Mouse (Mus musculus): ENCODE data around the gene Usp44. TPM values are rescaled to one million over a fixed set of nuclear protein-coding genes. Genes with fewer than 3 reads are reported as not detected.

The Usp44 gene
- polyA plus RNA-seq, 1 experiment from 2014 or later = 1.1 TPM

DNA sequence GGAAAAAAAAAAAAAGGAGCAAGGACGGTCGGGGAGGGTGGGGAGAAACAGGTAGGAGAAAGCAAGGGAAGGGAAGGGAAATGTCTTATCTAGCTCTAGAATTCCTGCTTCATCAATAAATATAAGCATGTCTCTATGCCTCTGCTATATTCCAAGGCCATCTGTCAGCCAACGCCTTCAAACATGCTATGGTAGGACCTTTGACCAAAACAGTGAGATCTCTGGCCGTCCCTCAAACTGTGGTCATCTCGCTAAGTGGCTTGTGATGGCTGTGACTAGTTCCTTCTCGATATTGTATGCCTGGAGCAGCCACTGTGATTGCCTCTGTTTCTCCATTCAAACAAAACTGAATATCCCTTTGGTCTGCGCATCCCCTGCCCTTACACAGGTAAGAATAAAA, 19.3 kb upstream of the Usp44 start:
- no peak for ATAC-seq

DNA sequence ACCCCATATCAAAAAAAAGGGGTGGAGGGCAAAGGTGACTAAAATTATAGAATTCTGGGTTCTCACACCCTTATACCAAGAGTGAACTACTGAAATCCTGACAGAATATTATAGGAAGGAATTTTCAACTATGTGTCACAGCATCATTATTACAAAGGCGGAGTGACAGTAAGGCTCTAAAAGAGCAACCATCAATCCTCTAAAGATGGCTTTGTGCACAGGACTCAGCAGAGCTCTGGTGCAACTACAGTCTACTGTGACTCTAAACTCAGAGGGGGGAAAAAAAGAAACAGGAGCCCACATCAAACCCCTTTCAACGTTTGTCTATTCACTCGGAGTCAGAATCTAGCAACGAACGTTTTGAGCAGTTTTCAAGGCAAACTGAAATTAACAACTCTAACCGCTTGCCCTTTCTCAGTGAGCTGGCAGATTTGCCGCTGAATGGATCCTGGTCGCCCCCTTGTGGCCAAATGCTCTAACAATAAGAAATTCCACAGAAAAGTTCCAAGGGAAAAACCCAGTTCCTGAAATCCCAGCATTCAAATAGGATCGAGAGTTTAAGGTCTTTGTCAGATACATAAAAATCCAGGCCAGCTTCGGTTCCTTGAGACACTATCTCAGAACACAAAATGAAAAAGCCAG, 18.5 kb upstream of the Usp44 start:
- Histone ChIP-seq H3K27ac (ENCODE audit: low read depth, low read length) (no peak overlapping the region), H3K27me3 (replicated peaks; ENCODE audit: control insufficient read depth, insufficient read depth, low read length) (no peaks in the 10 kb centered on the region), H3K4me2 (ENCODE audit: low read length) (peak overlapping the region; percentile 24; the same call in 1 of the 2 replicates), H3K4me1 (ENCODE audit: control insufficient read depth, insufficient read depth, low read length) (no peaks in the 10 kb centered on the region), H3K36me3 (ENCODE audit: control insufficient read depth, insufficient read depth, low read length) (no peaks in the 10 kb centered on the region), H3K9me3 (replicated peaks; ENCODE audit: control insufficient read depth, low read length) (no peaks in the 10 kb centered on the region), H3K4me3 (ENCODE audit: low read depth, low read length) (no peak overlapping the region), H3K9ac (ENCODE audit: low read length) (no peak overlapping the region)
- 11% methylated on average over 10 of the region's 10 CpGs for WGBS
- peak; percentile 91 for DNase-seq (ENCODE audit: low spot score)
- peak; percentile 57 for ATAC-seq

More for the DNA sequence above, 19.3 kb upstream of the Usp44 start:
- Histone ChIP-seq H3K27ac (ENCODE audit: low read depth, low read length) (no peak overlapping the region), H3K9me3 (replicated peaks; ENCODE audit: control insufficient read depth, low read length) (no peaks in the 10 kb centered on the region), H3K4me3 (ENCODE audit: low read depth, low read length) (no peak overlapping the region), H3K27me3 (replicated peaks; ENCODE audit: control insufficient read depth, insufficient read depth, low read length) (no peaks in the 10 kb centered on the region), H3K4me1 (ENCODE audit: control insufficient read depth, insufficient read depth, low read length) (no peaks in the 10 kb centered on the region), H3K4me2 (ENCODE audit: low read length) (no peak overlapping the region), H3K36me3 (ENCODE audit: control insufficient read depth, insufficient read depth, low read length) (no peaks in the 10 kb centered on the region), H3K9ac (ENCODE audit: low read length) (no peak overlapping the region)
- WGBS = 93% methylated on average over 7 of the region's 7 CpGs
- DNase-seq (ENCODE audit: low spot score) = no peak

DNA sequence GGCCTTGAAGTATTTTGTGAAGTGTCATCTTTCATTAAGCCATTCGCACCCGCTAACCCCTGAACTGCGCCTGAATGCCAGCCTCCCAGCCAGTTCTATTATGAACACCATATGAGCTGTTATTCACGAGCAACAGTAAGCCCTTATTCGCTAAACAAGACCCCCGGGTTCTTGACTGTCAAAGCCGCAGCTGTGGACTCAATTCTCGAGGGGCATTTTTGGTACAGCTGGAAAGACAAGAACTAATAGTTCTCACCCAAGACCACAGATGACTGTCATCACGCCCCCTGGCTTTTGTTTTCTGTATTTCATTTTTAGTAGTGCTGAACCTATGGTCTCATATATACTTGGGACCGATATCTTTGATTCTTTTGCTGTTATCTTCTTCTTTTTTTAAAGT, 17.6 kb upstream of the Usp44 start:
- peak; percentile 51 for DNase-seq (ENCODE audit: low spot score)
- Histone ChIP-seq H3K27me3 (replicated peaks; ENCODE audit: control insufficient read depth, insufficient read depth, low read length) (no peaks in the 10 kb centered on the region), H3K4me1 (ENCODE audit: control insufficient read depth, insufficient read depth, low read length) (no peaks in the 10 kb centered on the region), H3K4me3 (ENCODE audit: low read depth, low read length) (no peak overlapping the region), H3K27ac (ENCODE audit: low read depth, low read length) (no peak overlapping the region), H3K36me3 (ENCODE audit: control insufficient read depth, insufficient read depth, low read length) (no peaks in the 10 kb centered on the region), H3K9ac (ENCODE audit: low read length) (no peak overlapping the region), H3K9me3 (replicated peaks; ENCODE audit: control insufficient read depth, low read length) (no peaks in the 10 kb centered on the region), H3K4me2 (ENCODE audit: low read length) (no peak overlapping the region)
- WGBS = 47% methylated on average over 10 of the region's 10 CpGs
- peak; percentile 42; the same call in 1 of the 2 replicates for ATAC-seq

DNA sequence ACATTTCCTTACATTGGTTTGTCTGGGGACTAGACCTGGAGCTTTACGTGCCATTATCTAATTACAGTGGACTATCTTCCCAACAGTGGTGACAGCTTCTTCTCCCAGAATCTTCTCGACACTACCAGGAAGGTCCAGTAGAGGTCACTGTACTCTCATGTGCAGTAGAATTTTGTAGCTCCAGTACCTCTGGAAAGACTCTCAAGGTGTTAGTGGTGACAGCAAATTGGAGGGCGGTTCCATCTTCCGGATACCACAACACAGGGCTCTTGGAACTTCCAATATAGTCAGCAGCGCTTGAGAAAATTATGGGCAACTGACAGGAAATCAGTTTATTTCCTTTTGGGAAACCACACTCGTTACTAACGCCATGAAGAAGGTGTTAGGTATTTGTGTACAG, 12.7 kb upstream of the Usp44 start:
- Histone ChIP-seq H3K36me3 (ENCODE audit: control insufficient read depth, insufficient read depth, low read length) (no peaks in the 10 kb centered on the region), H3K9me3 (replicated peaks; ENCODE audit: control insufficient read depth, low read length) (no peaks in the 10 kb centered on the region), H3K4me3 (ENCODE audit: low read depth, low read length) (no peak overlapping the region), H3K4me2 (ENCODE audit: low read length) (no peak overlapping the region), H3K27ac (ENCODE audit: low read depth, low read length) (no peak overlapping the region), H3K27me3 (replicated peaks; ENCODE audit: control insufficient read depth, insufficient read depth, low read length) (peaks cover 5% of the 10 kb centered on the region), H3K9ac (ENCODE audit: low read length) (no peak overlapping the region), H3K4me1 (ENCODE audit: control insufficient read depth, insufficient read depth, low read length) (no peaks in the 10 kb centered on the region)
- no peak for ATAC-seq
- 36% methylated on average over 7 of the region's 7 CpGs for WGBS
- DNase-seq (ENCODE audit: low spot score) = peak; percentile 79

DNA sequence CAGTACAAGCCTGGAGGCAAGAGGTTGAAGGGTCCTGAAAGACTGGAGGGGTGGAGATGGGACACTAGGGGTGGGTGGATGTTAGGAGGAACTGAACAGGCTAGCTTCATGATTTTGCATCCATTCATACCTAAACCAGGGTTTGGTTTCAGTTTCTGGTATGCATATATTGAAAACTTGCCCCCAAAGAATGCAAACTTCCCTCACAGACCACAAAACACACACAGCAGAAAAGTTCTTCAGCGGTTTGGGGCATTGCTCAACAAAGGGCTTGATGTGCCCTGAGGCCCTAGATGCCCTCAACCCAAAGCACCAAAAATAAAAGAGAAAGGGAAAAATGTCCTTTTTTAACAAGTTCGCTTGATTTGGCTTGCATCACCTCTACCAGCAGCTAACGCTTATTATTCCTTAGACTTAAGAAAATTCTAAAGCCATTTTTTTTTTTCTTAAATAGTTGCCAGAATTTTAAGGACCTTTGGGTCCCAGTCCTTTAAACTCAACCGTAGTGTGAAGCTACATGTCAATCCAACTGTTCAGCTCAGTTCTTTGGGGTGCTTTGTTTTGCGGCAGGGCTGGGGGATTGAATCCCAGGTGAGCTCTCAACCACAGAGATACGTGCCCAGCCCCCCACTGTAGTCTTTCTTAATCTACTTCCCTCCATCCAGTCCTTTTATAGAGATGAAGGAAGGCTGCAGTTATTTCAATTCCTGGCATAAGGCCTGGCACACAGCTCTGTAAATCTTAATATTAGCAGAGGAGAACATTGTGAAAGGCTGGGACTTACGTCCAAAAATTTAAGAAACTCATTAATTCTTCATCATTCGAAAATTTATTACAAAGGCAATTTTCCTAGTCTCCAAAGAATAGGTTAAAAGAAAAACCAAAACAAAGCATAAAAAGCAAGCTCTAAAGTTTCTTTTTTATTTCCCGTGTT, 1.2 kb upstream of the Usp44 start:
- no peak overlapping the region for H3K4me3 ChIP-seq (ENCODE audit: low read depth, low read length)
- no peak for ATAC-seq
- H3K4me1 ChIP-seq (ENCODE audit: control insufficient read depth, insufficient read depth, low read length) = peaks cover 8% of the 10 kb centered on the region
- H3K9ac ChIP-seq (ENCODE audit: low read length) = no peak overlapping the region
- H3K27ac ChIP-seq (ENCODE audit: low read depth, low read length) = no peak overlapping the region
- peaks cover 39% of the 10 kb centered on the region for H3K27me3 ChIP-seq (replicated peaks; ENCODE audit: control insufficient read depth, insufficient read depth, low read length)
- DNase-seq (ENCODE audit: low spot score) = no peak
- no peak overlapping the region for H3K4me2 ChIP-seq (ENCODE audit: low read length)
- no peaks in the 10 kb centered on the region for H3K9me3 ChIP-seq (replicated peaks; ENCODE audit: control insufficient read depth, low read length)
- WGBS = 30% methylated on average over 9 of the region's 9 CpGs
- no peaks in the 10 kb centered on the region for H3K36me3 ChIP-seq (ENCODE audit: control insufficient read depth, insufficient read depth, low read length)

DNA sequence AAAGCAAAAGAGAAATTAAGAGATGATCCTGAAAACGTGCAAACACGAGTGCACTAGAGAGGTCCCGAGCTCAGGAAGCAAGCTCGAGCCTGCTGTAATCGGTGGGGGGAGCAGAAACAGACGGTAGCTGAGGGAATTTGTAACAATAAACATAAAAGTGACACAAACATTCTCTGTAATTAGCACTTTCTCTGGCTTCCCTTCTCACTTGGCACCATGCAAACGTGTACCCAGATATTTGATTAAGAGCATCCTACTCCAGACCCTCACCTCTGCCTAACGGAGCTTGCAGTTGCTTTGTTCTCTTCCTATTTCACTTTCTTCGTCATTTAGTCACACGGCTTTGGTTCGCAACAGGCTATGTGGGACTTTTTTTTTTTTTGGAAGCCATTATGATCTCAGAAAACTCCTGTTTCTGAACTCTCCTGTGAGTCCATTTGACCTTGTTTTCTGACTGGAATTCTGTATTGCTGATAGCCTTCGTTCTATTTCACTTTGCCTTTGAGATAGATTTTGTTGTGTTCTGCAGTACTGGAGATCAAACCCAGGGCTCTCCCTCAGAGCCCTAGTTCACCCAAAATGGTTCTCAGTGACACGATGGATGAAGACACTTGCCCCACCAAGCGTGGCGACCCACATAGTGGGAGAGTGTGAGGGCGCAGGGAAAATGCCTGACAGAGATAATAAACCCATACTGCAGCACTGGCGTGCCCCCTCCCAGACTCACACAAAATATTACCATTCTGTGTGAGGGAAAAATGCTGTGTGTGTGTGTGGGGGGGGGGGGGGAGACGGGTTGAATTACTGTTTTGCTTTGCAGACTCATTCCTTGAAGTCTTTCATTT, 597 bp downstream of the Usp44 start:
- Histone ChIP-seq H3K27ac (ENCODE audit: low read depth, low read length) (no peak overlapping the region), H3K9ac (ENCODE audit: low read length) (no peak overlapping the region), H3K36me3 (ENCODE audit: control insufficient read depth, insufficient read depth, low read length) (no peaks in the 10 kb centered on the region), H3K4me2 (ENCODE audit: low read length) (peak overlapping the region; percentile 20; the same call in 1 of the 2 replicates), H3K4me3 (ENCODE audit: low read depth, low read length) (no peak overlapping the region), H3K4me1 (ENCODE audit: control insufficient read depth, insufficient read depth, low read length) (peaks cover 8% of the 10 kb centered on the region), H3K27me3 (replicated peaks; ENCODE audit: control insufficient read depth, insufficient read depth, low read length) (peaks cover 43% of the 10 kb centered on the region), H3K9me3 (replicated peaks; ENCODE audit: control insufficient read depth, low read length) (no peaks in the 10 kb centered on the region)
- DNase-seq (ENCODE audit: low spot score) = peak; percentile 47
- 11% methylated on average over 18 of the region's 18 CpGs for WGBS
- no peak; the same call in 1 of the 2 replicates for ATAC-seq

DNA sequence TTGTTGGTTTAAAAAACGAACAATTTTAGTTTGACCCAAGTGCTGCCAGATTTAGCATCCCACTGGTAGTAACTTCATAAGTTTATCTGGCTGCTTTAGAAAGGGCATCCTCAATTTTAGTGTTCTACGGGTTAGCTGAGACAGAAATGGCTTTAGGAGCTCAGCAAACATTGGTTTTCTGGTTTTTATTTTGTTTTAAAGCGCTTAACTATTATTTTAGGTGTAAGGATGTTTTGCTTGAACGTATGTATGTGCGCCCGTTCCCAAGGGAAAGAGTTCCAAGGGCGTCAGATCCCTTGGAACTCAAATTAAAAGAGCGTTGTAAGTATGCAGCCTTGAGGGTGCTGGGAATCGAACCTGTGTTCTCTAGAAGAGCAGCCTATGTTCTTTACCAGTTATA, 1.5 kb downstream of the Usp44 start:
- H3K4me2 ChIP-seq (ENCODE audit: low read length) = no peak overlapping the region
- 0 out of 2 replicates have a peak overlapping the region, but pooled peaks have one; percentile 67 for H3K4me3 ChIP-seq (ENCODE audit: low read depth, low read length)
- no peaks in the 10 kb centered on the region for H3K9me3 ChIP-seq (replicated peaks; ENCODE audit: control insufficient read depth, low read length)
- peaks cover 43% of the 10 kb centered on the region for H3K27me3 ChIP-seq (replicated peaks; ENCODE audit: control insufficient read depth, insufficient read depth, low read length)
- no peak overlapping the region for H3K9ac ChIP-seq (ENCODE audit: low read length)
- H3K36me3 ChIP-seq (ENCODE audit: control insufficient read depth, insufficient read depth, low read length) = no peaks in the 10 kb centered on the region
- ATAC-seq = no peak
- DNase-seq (ENCODE audit: low spot score) = no peak
- peaks cover 8% of the 10 kb centered on the region for H3K4me1 ChIP-seq (ENCODE audit: control insufficient read depth, insufficient read depth, low read length)
- no peak overlapping the region for H3K27ac ChIP-seq (ENCODE audit: low read depth, low read length)
- WGBS = 28% methylated on average over 9 of the region's 9 CpGs

DNA sequence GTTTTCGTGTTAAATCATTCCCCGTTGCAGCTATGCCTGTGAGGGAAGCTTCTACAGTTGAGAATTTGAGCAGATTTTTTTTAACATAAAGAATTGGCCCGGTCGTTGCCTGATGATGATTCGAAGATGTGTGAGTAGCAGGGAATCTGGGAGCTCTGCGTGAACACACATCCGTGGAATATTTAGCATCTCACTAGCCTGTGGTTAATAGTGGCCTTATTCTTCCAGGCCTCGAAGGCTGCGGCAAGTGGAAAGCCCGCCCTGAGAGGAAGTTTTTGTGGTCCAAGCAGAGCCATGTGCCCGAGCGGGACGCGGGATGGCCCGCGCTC, 2.0 kb downstream of the Usp44 start:
- no peaks in the 10 kb centered on the region for H3K9me3 ChIP-seq (replicated peaks; ENCODE audit: control insufficient read depth, low read length)
- peaks cover 43% of the 10 kb centered on the region for H3K27me3 ChIP-seq (replicated peaks; ENCODE audit: control insufficient read depth, insufficient read depth, low read length)
- no peak overlapping the region for H3K27ac ChIP-seq (ENCODE audit: low read depth, low read length)
- peak overlapping the region; percentile 94 for H3K4me2 ChIP-seq (ENCODE audit: low read length)
- peak overlapping the region; percentile 67 for H3K4me3 ChIP-seq (ENCODE audit: low read depth, low read length)
- DNase-seq (ENCODE audit: low spot score) (no peak), ATAC-seq (no peak)
- H3K4me1 ChIP-seq (ENCODE audit: control insufficient read depth, insufficient read depth, low read length) = peaks cover 8% of the 10 kb centered on the region
- no peaks in the 10 kb centered on the region for H3K36me3 ChIP-seq (ENCODE audit: control insufficient read depth, insufficient read depth, low read length)
- 1% methylated on average over 16 of the region's 16 CpGs for WGBS
- peak overlapping the region; percentile 65; the same call in 1 of the 2 replicates for H3K9ac ChIP-seq (ENCODE audit: low read length)
